Mouse (Mus musculus) B cell, adult 62 days (primary cell): ENCODE data around the gene Evpl. TPM values are rescaled to one million over a fixed set of nuclear protein-coding genes. Genes with fewer than 3 reads are reported as not detected.

ENCODE experiments used
- total RNA-seq: library from RNA; stranded (reverse); gene quantifications from 4 replicates; pipeline ENCODE4 v1.2.4, GENCODE M21; 2023

Gene Evpl
- 0.09 to 0.27 TPM (median 0.23 TPM) in 4 replicates for total RNA-seq

DNA sequence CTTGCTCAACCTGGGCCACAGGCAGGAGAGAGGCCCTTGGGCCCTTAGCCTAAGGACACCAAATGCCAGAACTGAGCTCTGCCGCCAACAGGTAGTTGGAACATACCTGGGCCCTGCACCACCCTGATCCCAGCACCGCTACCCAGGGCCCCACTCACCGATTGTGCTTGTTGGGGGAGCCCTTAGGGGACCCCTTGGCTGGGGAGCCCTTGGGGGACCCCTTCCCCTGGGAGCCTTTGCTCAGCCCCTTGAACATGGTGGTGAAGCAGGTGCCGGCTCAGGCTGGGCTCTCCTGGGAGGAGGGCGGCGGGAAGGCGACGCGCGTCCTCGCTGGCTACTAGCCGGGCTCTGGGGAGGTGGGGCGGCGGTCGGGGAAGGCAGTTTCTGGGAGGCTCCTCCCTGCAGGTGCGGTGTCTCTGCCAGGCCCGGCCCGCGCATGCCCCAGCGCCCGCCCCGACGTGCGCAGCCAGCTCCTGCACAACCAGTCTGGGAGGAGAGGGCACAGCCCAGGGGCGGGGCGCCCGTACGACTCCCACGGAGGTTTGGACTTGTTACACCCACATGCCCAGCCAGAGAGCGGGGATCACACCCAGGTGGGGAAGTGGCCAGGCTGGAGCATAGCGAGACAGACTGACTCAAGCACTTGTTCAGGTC lies at the start of gene Evpl:
TSS of gene Evpl (minus strand) at position 336 of the 654 bp plus-strand sequence.

DNA sequence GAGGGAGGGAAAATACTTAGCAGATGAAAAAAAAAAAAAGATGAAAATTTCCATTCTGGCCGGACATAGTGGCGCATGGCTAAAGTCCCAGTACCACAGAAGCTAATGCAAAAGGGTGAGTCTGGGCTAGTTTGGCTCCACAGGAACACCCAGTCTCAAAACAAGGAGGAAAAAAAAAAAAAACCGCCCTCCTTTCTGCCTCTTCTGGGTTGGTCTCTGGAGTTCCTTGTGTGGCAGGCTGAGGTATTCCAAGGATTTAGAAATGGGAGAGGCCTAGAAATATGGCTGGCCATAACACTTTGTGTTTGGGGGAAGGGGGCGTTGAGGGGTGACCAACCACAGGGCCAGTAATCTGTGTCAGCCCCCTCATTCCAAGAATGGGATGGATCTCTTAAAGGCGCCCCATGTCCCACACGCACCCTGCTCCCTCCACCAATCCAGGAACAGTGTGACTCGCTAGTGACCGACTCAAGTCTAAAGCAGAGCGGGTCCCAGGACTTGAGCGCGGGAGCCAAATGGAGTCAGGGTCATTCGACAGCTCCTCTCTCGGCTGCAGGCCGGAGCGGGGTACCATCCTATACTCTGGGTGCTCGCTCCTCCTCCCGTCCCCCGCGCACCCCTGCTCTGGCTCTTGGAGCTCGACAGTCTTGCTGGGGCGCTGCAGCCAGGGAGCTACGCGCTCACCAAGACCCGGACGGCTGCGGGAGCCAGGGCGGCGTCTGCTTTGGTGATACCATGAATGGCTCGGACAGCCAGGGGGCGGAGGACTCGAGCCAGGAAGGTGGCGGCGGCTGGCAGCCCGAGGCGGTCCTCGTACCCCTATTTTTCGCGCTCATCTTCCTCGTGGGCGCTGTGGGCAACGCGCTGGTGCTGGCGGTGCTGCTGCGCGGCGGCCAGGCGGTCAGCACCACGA lies 43.1 kb upstream of the Evpl start, which contains the start of gene Galr2:
TSS of gene Galr2 (plus strand) at position 189 of the 913 bp plus-strand sequence.

DNA sequence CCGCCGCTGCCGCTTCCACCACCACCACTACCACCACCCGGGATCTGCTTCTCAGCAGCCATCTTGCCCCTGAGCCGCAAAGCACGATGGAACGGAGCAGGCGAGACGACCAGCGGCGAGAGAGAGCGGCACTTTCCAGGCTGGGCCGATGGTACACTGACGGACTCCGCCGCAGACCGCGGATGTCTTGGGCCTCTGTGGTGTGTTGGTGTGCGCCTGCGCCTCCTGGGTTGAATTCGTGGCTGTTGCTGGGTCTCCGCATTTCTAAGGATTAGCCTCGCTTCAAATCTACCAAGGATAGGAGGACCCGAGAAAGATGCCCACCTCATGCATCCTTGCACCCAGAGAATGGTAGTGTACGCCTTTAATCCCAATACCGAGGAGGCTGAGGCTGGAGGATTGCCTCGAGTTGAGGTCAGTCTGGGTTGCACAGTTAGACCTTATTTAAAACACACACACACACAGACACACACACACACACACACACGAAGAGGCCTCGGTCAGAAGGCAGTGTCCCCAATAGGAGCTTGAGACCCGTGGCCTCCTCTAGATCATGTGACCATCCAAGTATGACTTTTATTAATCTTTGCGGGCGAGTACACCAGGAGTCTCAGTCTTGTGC lies 36.3 kb upstream of the Evpl start, which contains the start of gene Srp68:
TSS of gene Srp68 (minus strand) at position 173 of the 622 bp plus-strand sequence.

DNA sequence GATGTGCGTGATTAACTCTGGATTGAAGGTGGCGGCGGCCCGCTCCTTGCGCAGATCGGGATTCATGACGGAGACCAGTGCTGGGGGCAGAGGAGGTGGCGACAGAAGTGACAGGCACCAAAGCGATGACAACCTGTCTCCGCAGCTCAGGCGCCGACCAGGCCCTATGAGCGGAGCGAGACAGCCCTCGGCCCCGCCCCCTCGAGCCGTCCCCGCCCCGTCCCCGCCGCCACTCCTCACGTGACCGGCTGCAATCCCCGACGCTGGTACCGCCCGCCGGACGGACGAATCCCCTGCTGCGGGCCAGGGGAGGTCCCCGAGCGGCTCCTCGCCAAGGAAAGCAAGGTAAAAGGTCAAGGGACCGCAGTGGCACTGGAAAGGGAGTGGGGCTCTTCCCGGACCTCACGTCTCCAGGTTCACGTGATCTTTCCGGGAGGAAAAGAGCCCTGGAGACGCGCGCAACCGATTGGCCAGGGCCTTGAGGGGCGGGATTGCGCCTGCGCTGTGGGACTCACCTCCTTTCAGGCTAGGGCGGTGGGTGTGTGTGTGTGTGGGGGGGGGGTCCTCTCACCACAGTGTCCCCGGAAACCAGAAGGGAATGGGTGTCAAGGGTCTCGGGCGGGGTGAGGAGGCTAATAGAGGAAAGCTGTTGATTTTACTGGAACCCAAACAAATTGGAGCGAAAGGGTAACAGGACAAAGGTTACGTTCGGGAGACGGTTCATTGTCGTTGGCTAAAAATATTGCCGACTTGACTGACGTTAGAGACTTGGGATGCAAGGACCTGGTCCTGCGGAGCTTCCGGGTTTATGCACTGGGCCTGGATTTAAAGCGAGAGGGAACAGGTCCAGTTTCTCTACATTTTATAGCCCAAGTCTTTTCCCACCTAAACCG lies 39.0 kb downstream of the Evpl start, which contains the start of the genes Ten1 and Acox1:
TSS of gene Ten1 (plus strand) at position 217 of the 893 bp plus-strand sequence.
TSS of gene Acox1 (minus strand) at position 407 of the 893 bp plus-strand sequence.

Other genes with a start within 250 kb of the Evpl start
- 17.5 to 20.1 TPM (median 19.0 TPM) in 4 replicates for gene Galk1, start 225.4 kb downstream of the Evpl start, total RNA-seq
- gene H3f3b, start 210.1 kb downstream of the Evpl start, total RNA-seq: 3,317 to 3,559 TPM (median 3,439 TPM) in 4 replicates
- gene Unk, start 207.8 kb downstream of the Evpl start, total RNA-seq: 81.4 to 104 TPM (median 94.5 TPM) in 4 replicates
- gene Unc13d, start 160.1 kb downstream of the Evpl start, total RNA-seq: 51.9 to 63.8 TPM (median 57.8 TPM) in 4 replicates
- 281 to 313 TPM (median 301 TPM) in 4 replicates for gene Wbp2, start 151.1 kb downstream of the Evpl start, total RNA-seq
- 0.36 to 2.8 TPM (median 0.91 TPM) in 4 replicates for gene Trim47, start 110.9 kb downstream of the Evpl start, total RNA-seq
- 34.0 to 37.5 TPM (median 35.3 TPM) in 4 replicates for gene Trim65, start 106.9 kb downstream of the Evpl start, total RNA-seq
- gene Mrpl38, start 99.2 kb downstream of the Evpl start, total RNA-seq: 55.2 to 60.4 TPM (median 56.1 TPM) in 4 replicates
- 34.0 to 40.7 TPM (median 37.1 TPM) in 4 replicates for gene Fbf1, start 69.9 kb downstream of the Evpl start, total RNA-seq
- gene Ten1, start 39.2 kb downstream of the Evpl start, total RNA-seq: 44.4 to 61.0 TPM (median 49.8 TPM) in 4 replicates
- gene Acox1, start 39.0 kb downstream of the Evpl start, total RNA-seq: 28.1 to 37.5 TPM (median 32.6 TPM) in 4 replicates
- 52.0 to 58.7 TPM (median 55.8 TPM) in 4 replicates for gene Srp68, start 36.1 kb upstream of the Evpl start, total RNA-seq
- gene Galr2, start 42.9 kb upstream of the Evpl start, total RNA-seq: not detected in 4 replicates
- gene Exoc7, start 69.2 kb upstream of the Evpl start, total RNA-seq: 55.3 to 60.5 TPM (median 56.7 TPM) in 4 replicates
- 1.3 to 2.1 TPM (median 1.5 TPM) in 4 replicates for gene Foxj1, start 97.3 kb upstream of the Evpl start, total RNA-seq
- gene Rnf157, start 175.0 kb upstream of the Evpl start, total RNA-seq: 45.1 to 57.7 TPM (median 48.2 TPM) in 4 replicates
- 75.7 to 83.7 TPM (median 81.5 TPM) in 4 replicates for gene Ubald2, start 196.0 kb upstream of the Evpl start, total RNA-seq
- gene Qrich2, start 228.2 kb upstream of the Evpl start, total RNA-seq: not detected in 4 replicates